Mouse (Mus musculus) kidney, embryonic 14.5 days (tissue): ENCODE results near the gene Abcc8. TPM values are rescaled to one million over a fixed set of nuclear protein-coding genes. Genes with fewer than 3 reads are reported as not detected.

ENCODE experiments used
- ATAC-seq: fragments of 200-750 bp; cut with Nextera tagmentation; 2 replicates; pipeline ENCODE4 v1.8.0; 2017; ENCODE audit warnings: moderate number of reproducible peaks, mild to moderate bottlenecking, moderate TSS enrichment, moderate library complexity; ENCODE audit not compliant: low FRiP score, low TSS enrichment
- H3K27ac ChIP-seq: fragments of 300-500 bp; sonication (generic); 2 replicates; pipeline ENCODE4 v1.5.1; 2014; ENCODE audit warnings: low read depth, mild to moderate bottlenecking, low read length, moderate library complexity, mixed read lengths
- H3K27me3 ChIP-seq: fragments of 300-500 bp; sonication (generic); 2 replicates; pipeline ENCODE4 v1.6.1; 2014; ENCODE audit warnings: mild to moderate bottlenecking, low read length; ENCODE audit not compliant: control insufficient read depth, insufficient read depth
- H3K36me3 ChIP-seq: fragments of 300-500 bp; sonication (generic); 2 replicates; pipeline ENCODE4 v1.6.1; 2014; ENCODE audit warnings: low read length, mixed read lengths; ENCODE audit not compliant: control insufficient read depth, insufficient read depth
- H3K4me1 ChIP-seq: fragments of 300-500 bp; sonication (generic); 2 replicates; pipeline ENCODE4 v1.6.1; 2014; ENCODE audit warnings: low read length, mixed read lengths; ENCODE audit not compliant: control insufficient read depth, insufficient read depth
- H3K4me2 ChIP-seq: fragments of 300-500 bp; sonication (generic); replicated peaks from 2 replicates; pipeline ENCODE4 v1.6.1; 2014; ENCODE audit warnings: low read depth, mild to moderate bottlenecking, low read length
- H3K4me3 ChIP-seq: fragments of 300-500 bp; sonication (generic); 2 replicates; pipeline ENCODE4 v1.5.1; 2014; ENCODE audit warnings: mild to moderate bottlenecking, low read length
- H3K9ac ChIP-seq: fragments of 300-500 bp; sonication (generic); 2 replicates; pipeline ENCODE4 v1.6.1; 2014; ENCODE audit warnings: low read depth, mild to moderate bottlenecking, low read length, moderate library complexity
- H3K9me3 ChIP-seq: fragments of 300-500 bp; sonication (generic); 2 replicates; pipeline ENCODE4 v1.6.1; 2016; ENCODE audit warnings: low read length; ENCODE audit not compliant: control insufficient read depth
- WGBS: fragments of 180-500 bp; shearing (Covaris S2); extraction: QIAGEN DNeasy Blood & Tissue Kit; methylation state at CpG from one replicate; pipeline ENCODE4 v1.1.7; 2014; 5-methylcytosine and 5-hydroxymethylcytosine counted together
- polyA plus RNA-seq: library from polyadenylated mRNA; unstranded; fragments of >200 nt; fragmentation: Nextera tagmentation; extraction: Ambion mirVana; gene quantifications from 2 replicates; pipeline ENCODE4 v1.2.1, GENCODE M21; 2014

The Abcc8 gene
- polyA plus RNA-seq, 1 experiment from 2014 or later, result 1.5 TPM

DNA sequence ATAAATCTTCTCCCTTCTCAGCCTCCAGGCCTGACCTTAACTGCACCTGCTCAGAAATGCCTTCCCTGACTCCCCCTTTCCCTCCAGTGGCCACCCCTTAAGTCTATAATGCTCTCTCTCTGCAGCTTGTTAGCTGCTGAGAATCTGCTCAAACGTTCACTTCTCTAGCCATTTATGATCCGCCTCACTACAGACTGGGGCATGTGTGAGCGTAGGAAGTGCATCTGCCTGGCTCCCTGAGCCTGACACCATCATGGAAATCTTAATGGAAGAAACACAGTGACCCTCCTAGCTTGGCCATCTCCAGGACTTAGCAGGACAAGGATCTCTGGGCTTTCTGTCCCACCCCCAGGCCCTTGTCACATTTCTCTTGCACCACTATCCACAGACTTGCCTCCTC lies 69.8 kb downstream of the Abcc8 start:
- 66% methylated on average over 3 of the region's 3 CpGs for WGBS
- H3K36me3 ChIP-seq, result no peaks in the 10 kb centered on the region
- no peaks in the 10 kb centered on the region for H3K9me3 ChIP-seq
- no peaks in the 10 kb centered on the region for H3K27me3 ChIP-seq
- peaks cover 3% of the 10 kb centered on the region; the same call in 1 of the 2 replicates for H3K4me1 ChIP-seq
- H3K4me2 ChIP-seq, result no peak overlapping the region
- no peak overlapping the region for H3K4me3 ChIP-seq
- no peak overlapping the region for H3K27ac ChIP-seq
- no peak for ATAC-seq
- H3K9ac ChIP-seq, result no peak overlapping the region

DNA sequence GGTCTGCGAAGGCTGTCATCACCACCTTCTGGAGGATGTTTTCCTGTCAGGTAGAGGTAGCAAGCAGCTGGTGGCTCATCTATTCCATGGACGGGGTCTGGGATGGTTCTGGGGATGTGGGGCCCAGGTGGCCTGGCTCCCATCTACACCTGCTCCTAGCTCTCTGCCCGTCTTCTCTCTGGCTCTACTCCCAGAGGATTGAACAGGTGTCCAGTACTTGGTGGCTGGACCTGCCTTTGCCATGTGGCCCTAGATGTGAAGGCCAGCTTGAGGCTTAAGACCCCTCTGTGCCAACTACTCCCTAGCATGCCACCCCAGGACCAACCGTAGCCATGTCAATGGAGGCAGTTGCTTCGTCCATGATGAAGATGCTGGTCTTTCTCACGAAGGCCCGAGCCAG lies 74.3 kb downstream of the Abcc8 start:
- Histone ChIP-seq H3K4me3 (no peak overlapping the region), H3K9ac (no peak overlapping the region), H3K36me3 (no peaks in the 10 kb centered on the region), H3K27ac (no peak overlapping the region), H3K27me3 (no peaks in the 10 kb centered on the region), H3K4me1 (no peaks in the 10 kb centered on the region), H3K4me2 (no peak overlapping the region), H3K9me3 (no peaks in the 10 kb centered on the region)
- no peak for ATAC-seq
- WGBS, result 94% methylated on average over 7 of the region's 7 CpGs

DNA sequence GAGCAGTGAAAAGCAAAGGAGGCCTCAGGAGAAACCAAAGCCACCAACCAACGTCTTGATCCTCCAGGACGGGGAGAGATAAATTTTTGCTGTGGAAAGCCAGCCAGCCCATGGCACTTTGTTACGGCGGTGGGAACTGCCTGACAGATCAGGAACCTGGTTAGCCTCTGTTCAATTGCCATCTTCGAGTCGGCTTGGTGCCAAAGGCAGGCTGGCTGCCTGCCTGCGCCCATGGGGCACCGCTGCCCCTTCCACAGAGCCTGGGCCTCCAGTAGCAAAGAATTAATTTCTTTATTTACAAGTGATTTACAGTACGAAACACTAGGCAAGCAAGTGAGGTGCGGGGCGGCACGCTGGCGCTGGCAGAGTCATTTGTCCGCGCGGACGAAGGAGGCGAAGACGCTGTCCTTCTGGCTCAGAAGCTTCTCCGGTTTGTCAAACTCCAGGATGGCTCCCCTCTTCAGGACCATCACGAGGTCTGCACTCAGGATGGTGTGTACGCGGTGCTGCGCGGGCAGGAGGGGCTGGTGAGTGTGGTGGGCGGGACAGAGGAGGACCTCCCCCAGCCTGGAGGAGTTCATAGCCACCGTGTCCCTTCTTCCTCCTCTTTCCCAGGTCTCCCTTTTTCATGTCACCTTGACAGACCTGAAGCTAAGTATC lies 75.4 kb downstream of the Abcc8 start:
- H3K4me3 ChIP-seq, result no peak overlapping the region
- no peak overlapping the region for H3K27ac ChIP-seq
- H3K4me1 ChIP-seq, result no peaks in the 10 kb centered on the region
- H3K9me3 ChIP-seq, result no peaks in the 10 kb centered on the region
- 82% methylated on average over 27 of the region's 27 CpGs for WGBS
- no peaks in the 10 kb centered on the region for H3K27me3 ChIP-seq
- H3K4me2 ChIP-seq, result no peak overlapping the region
- no peak for ATAC-seq
- no peaks in the 10 kb centered on the region for H3K36me3 ChIP-seq
- H3K9ac ChIP-seq, result no peak overlapping the region

DNA sequence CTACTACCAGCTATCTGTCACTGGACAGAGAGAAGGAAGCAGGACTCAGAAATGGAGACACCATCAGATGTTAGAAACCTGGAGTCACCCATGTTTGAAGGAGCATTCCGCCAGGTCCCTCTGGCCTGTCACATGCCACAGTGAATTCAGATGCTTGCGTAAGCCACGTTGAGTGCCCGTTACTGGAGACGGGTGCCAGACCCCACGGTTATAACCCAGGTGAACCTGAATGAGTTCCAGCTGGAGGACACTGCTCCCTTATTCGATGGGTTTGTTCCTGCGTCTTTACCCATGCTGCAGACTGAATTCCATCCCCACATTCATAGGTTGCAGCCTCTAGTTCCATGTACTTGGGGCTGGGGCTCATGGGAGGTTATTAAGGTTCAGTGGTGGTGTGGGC lies 76.1 kb downstream of the Abcc8 start:
- Histone ChIP-seq H3K4me3 (no peak overlapping the region), H3K4me1 (no peaks in the 10 kb centered on the region), H3K9ac (no peak overlapping the region), H3K27me3 (no peaks in the 10 kb centered on the region; the same call in 1 of the 2 replicates), H3K27ac (no peak overlapping the region), H3K36me3 (no peaks in the 10 kb centered on the region), H3K9me3 (no peaks in the 10 kb centered on the region), H3K4me2 (no peak overlapping the region)
- 84% methylated on average over 8 of the region's 8 CpGs for WGBS
- ATAC-seq, result no peak

DNA sequence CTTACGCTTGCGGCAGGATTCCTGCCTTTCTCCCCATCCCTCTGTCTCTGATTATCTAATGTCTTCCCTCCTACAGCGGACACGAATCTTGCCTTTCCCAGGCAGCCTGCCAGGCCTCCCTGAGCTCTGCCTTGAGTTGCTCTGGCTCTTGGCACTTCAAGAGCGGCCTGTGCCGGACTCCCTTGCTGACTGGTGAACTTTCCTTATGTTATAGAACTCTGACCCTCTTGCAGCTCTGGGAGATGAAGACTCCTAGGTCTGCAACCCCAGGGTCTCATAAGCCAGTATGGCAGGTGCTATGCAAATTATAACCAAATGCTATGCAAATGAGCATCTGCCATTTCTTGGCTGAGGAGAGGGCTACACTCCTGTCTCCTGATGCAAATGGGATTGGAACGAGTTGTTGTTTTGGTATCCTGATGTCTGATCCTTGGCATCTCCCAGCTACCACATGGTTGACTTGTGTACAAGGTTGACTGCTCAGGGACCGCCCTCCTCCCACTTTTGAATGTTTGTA lies 76.7 kb downstream of the Abcc8 start:
- ATAC-seq, result no peak
- WGBS, result 80% methylated on average over 8 of the region's 8 CpGs
- Histone ChIP-seq H3K36me3 (no peaks in the 10 kb centered on the region), H3K4me3 (no peak overlapping the region), H3K27me3 (no peaks in the 10 kb centered on the region; the same call in 1 of the 2 replicates), H3K4me1 (no peaks in the 10 kb centered on the region), H3K4me2 (no peak overlapping the region), H3K9me3 (no peaks in the 10 kb centered on the region), H3K9ac (no peak overlapping the region), H3K27ac (no peak overlapping the region)

DNA sequence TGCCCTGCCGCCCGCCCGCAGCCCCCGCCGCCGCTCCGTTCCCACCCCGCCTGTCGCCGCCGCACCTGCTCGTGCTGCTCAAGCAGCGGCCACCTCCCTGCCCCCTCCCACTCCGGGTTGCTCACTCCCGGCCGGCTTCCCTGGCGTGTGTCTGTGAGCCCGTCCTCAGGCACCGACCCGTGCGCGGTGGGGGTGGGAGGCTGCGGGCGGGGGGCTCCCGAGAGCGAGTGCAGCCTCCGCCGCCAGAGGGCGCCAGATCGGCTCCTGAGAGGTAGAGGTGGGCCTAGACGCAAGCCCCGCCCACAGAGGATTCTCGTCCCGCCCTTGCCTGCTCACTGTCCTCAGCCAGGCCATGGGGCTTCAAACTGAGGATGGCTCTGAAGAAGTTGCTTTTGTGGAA lies 79.3 kb downstream of the Abcc8 start, which contains the start of gene Kcnj11:
TSS of gene Kcnj11 (minus strand) at position 202 of the 400 bp plus-strand sequence.
- WGBS, result under 1% methylated on average over 30 of the region's 34 CpGs
- peak within 1 kb of the TSS; percentile 52 for H3K4me3 ChIP-seq
- no peaks in the 10 kb centered on the region; the same call in 1 of the 2 replicates for H3K27me3 ChIP-seq
- no peaks in the 10 kb centered on the region for H3K36me3 ChIP-seq
- H3K27ac ChIP-seq, result no peak within 1 kb of the TSS
- H3K4me2 ChIP-seq, result peak within 1 kb of the TSS; percentile 85
- H3K9me3 ChIP-seq, result no peaks in the 10 kb centered on the region
- peak; percentile 83 for ATAC-seq
- no peaks in the 10 kb centered on the region for H3K4me1 ChIP-seq
- peak within 1 kb of the TSS; percentile 63 for H3K9ac ChIP-seq

DNA sequence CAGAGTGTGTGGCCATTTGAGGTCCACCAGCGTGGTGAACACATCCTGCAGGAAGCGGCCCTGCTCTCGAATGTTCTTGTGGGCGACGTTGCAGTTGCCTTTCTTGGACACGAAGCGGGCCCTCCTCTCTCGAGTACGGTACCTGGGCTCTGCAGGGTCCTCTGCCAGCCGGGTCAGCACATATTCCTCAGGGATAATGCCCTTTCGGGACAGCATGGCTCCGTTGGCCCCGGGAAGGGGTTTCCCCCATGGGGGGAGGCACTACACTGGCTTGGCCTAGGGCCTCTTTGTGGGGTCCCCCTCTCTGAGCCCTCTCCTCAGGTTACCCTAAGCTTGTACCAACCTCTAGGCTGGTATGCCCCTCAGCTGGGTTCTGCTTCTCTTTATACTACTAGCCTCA lies 80.2 kb downstream of the Abcc8 start:
- H3K9ac ChIP-seq, result no peak overlapping the region
- H3K9me3 ChIP-seq, result no peaks in the 10 kb centered on the region
- H3K36me3 ChIP-seq, result no peaks in the 10 kb centered on the region
- no peaks in the 10 kb centered on the region for H3K4me1 ChIP-seq
- ATAC-seq, result no peak
- no peak overlapping the region for H3K4me3 ChIP-seq
- H3K27me3 ChIP-seq, result no peaks in the 10 kb centered on the region; the same call in 1 of the 2 replicates
- H3K4me2 ChIP-seq, result no peak overlapping the region
- 82% methylated on average over 13 of the region's 13 CpGs for WGBS
- H3K27ac ChIP-seq, result no peak overlapping the region

DNA sequence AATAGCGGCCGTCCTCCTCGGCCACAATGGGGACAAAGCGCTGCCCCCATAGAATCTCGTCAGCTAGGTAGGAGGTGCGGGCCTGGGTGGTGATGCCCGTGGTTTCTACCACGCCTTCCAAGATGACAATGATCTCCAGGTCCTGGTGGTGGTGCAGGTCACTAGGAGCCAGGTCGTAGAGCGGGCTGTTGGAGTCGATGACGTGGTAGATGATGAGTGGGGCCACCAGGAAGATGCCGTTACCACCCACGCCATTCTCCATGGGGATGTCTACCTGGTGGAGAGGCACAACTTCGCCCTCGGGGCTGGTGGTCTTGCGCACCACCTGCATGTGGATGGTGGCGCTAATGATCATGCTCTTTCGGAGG lies 80.9 kb downstream of the Abcc8 start:
- no peak overlapping the region for H3K4me2 ChIP-seq
- peaks cover 4% of the 10 kb centered on the region; the same call in 1 of the 2 replicates for H3K27me3 ChIP-seq
- no peak overlapping the region for H3K4me3 ChIP-seq
- H3K9me3 ChIP-seq, result no peaks in the 10 kb centered on the region
- H3K36me3 ChIP-seq, result no peaks in the 10 kb centered on the region
- H3K27ac ChIP-seq, result no peak overlapping the region
- no peak overlapping the region for H3K9ac ChIP-seq
- WGBS, result 92% methylated on average over 19 of the region's 19 CpGs
- H3K4me1 ChIP-seq, result no peaks in the 10 kb centered on the region
- ATAC-seq, result no peak

DNA sequence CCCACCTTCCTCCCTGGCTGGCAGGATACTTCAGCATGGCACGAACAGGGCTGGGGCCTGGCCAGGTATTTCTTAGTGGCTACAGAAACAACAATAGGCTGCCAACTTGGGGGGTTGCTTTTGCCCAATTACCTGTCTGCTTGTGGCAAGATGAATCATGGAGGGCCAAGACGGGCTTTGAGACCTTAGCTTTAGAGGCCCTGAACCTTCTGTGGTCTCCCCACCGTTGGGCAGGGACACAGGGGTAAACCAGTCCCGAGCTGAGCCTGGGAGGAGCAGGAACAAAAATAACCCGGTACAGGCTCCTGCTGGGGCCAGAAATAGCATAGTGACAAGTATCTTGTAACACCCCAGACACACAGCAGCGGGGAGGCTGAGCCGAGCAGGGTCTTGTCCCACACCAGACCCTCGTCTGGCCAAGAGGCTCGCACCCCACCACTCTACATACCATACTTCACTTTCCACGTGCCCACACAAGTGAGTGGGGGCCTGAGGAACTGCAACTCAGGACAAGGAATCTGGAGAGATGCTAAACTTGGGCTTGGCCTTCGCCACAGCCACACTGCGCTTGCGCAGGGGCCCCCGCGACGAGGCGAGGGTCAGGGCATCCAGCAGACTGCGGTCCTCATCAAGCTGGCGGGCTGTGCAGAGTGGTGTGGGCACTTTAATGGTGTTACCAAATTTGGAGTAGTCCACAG lies 81.5 kb downstream of the Abcc8 start:
- H3K4me2 ChIP-seq, result no peak overlapping the region
- no peak overlapping the region for H3K9ac ChIP-seq
- no peak overlapping the region for H3K27ac ChIP-seq
- ATAC-seq, result no peak
- H3K4me3 ChIP-seq, result no peak overlapping the region
- H3K27me3 ChIP-seq, result peaks cover 4% of the 10 kb centered on the region; the same call in 1 of the 2 replicates
- 84% methylated on average over 19 of the region's 19 CpGs for WGBS
- H3K36me3 ChIP-seq, result no peaks in the 10 kb centered on the region
- no peaks in the 10 kb centered on the region for H3K4me1 ChIP-seq
- H3K9me3 ChIP-seq, result no peaks in the 10 kb centered on the region
